Mouse (Mus musculus) gastrocnemius, postnatal 10 days (tissue): ENCODE results near the gene Pllp. TPM values are rescaled to one million over a fixed set of nuclear protein-coding genes. Genes with fewer than 3 reads are reported as not detected.

Experiments used
- DNase-seq: peaks from one replicate; pipeline ENCODE4 v3.0.0; 2021; ENCODE audit warnings: mixed read lengths
- total RNA-seq, 2 experiments: library from RNA; stranded (reverse); gene quantifications; 2 replicates each; pipeline ENCODE4 v1.2.3; 2021

Pllp gene
- total RNA-seq, 2 experiments from 2014 or later = 7.1 to 11.7 TPM

DNA sequence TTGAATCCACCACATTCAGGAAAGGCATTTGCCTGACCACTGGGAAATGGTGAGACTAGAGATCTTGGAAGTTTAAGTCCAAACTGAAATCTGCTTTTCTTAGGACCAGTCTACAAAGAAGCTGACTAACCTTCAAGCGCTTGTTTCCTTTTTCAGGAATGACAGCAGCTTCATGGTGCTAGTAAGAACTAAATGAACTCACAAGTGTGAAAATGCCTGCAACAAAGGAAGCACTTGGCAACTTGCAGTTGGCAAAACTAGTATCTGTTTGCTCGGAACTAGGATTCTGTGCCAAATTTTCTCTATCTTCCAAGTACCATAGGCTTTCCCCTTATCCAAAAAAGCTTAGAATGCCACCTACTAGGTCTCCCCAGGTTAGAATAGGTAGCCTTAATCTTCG, 49.9 kb downstream of the Pllp start:
- no peak for DNase-seq

DNA sequence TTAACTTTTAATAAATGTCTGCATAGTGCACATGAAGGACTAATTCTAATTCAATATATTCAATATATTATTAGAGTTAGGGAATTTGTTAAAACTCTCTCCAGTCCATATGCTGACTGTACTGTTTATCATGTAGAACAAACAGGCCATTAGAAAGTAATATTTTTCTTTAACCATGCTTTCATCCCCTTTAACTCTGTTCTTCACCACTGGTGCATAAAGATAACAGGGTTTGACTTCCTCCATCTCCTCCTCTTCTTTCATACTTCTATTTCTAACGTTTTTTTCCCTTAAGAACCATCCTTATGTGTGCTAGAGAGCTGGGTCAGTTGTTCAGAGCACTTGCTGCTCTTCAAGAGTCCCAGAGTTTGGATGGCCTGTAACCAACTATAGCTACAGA, 50.9 kb downstream of the Pllp start:
- DNase-seq = no peak

DNA sequence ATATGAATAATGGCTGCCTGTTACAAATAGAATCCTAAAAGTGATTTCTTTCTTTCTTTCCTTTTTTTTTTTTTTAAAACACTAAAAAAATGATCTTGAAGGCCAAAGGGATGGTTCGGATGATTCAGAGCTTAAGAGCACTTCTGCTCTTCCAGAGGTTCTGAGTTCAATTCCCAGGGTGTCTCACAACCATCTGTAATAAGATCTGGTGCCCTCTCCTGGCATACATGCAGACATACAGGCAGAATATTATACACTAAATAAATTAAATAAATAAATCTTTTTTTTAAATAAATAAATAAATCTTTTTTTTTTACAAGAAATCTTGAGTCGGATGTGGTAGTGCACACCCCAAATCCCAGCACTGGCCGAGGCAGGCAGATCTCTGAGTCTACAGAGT, 54.1 kb downstream of the Pllp start:
- DNase-seq = no peak

DNA sequence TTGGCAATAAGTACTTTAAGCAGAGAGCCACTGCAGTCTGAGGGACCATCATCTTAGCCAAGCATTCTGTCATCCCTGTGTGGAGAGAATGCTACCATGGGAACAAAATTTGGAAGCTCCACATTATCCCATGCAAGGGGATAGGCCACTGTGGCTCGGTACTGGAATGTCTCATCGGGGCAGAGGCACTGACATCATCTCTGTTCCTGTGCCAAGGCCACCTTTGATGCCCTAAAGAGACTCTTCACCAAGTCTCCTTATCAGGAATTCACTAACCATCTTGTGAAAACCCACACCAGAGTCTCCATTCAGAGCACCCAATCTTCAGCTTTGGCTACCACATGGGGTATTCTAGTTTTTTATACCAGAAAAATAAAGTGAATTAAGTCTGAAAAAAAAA, 54.9 kb downstream of the Pllp start:
- DNase-seq = no peak

DNA sequence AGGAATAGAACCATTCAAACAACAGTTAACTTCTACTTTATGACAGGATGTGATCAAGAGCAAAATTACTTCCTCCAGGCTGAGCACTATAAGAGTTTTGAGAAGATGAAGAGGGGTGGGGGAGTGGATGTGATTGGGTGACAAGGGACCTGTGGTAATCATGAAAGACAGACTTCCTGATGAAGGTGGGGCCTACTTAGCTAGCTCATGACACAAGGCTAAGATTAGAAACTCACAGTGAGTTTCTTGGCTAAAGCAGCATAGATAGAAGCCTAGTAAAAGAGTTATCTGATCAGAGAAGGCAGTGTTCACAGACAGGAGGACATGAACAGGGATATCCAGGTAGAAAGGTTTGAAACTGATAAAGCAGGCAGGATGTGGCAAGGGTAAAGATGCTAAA, 61.9 kb downstream of the Pllp start:
- no peak for DNase-seq

DNA sequence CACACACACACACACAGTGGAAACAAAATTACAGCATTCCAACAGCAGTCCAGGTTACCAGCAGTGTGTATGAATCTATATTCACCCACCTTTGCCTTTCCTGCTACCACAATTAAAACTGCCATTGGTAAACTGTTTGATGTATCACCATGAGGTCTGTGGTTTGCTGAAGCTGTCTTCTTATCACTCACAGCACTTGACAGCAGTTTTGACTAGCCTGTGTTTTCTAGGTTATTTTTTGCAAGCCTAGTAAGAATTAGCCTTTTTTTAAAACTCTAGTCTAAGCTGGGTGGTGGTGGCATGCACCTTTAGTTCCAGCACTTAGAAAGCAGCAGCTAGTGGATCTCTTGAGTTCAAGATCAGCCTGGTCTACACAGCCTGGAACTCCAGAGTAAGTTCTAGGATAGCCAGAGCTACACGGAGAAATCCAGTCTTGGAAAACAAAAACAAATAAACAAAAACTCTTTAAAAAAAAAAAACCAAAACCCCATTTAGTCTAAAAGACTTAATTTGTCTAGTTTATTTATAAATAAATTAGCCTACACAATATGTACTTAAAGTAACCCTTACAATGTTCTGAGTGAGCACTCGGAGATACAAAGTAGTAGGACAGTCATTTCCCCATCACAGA, 62.4 kb downstream of the Pllp start:
- no peak for DNase-seq

Other genes starting within 250 kb of the Pllp start
- 10 to 100 TPM; 21.5 to 23.8 TPM for gene Cpne2, start 163.3 kb downstream of the Pllp start, total RNA-seq
- 10 to 100 TPM; 12.9 to 18.6 TPM for gene Rspry1, start 94.3 kb downstream of the Pllp start, total RNA-seq
- gene Fam192a, start 94.3 kb downstream of the Pllp start, total RNA-seq = 10 to 100 TPM; 24.6 to 25.9 TPM
- gene Arl2bp, start 29.7 kb downstream of the Pllp start, total RNA-seq = 10 to 100 TPM; 73.8 to 76.3 TPM
- not detected for gene Ccl22, start 49.3 kb upstream of the Pllp start, total RNA-seq
- 1 to 10 TPM; 1.2 to 2.4 TPM for gene Cx3cl1, start 75.7 kb upstream of the Pllp start, total RNA-seq
- gene Ccl17, start 114.2 kb upstream of the Pllp start, total RNA-seq = not detected
- gene Coq9, start 142.0 kb upstream of the Pllp start, total RNA-seq = 100 to 1,000 TPM; 255 to 307 TPM
- 10 to 100 TPM; 32.5 to 33.1 TPM for gene Ciapin1, start 142.1 kb upstream of the Pllp start, total RNA-seq
- 10 to 100 TPM; 37.6 to 43.6 TPM for gene Polr2c, start 161.2 kb upstream of the Pllp start, total RNA-seq
- gene Dok4, start 180.1 kb upstream of the Pllp start, total RNA-seq = 10 to 100 TPM; 11.4 TPM
- gene Ccdc102a, start 221.8 kb upstream of the Pllp start, total RNA-seq = 10 to 100 TPM; 10.3 to 15.1 TPM
- under 1 TPM; 0.07 to 0.09 TPM for gene Adgrg5, start 227.4 kb upstream of the Pllp start, total RNA-seq